Mouse (Mus musculus) lung, postnatal 0 days (tissue): ENCODE data around the gene Gadd45a.
"Not testable (repeated sequence)": the region's sequence is repeated elsewhere in the genome, so short reads cannot be mapped to it uniquely, and the experiment has no call there.

Source experiments
- CTCF ChIP-seq: IDR thresholded peaks from 2 replicates; pipeline ENCODE4 v1.5.1; 2016; ENCODE audit warnings: antibody characterized with exemption, mild to moderate bottlenecking
- EP300 ChIP-seq: IDR thresholded peaks from 2 replicates; pipeline ENCODE4 v1.6.1; 2016; ENCODE audit warnings: antibody characterized with exemption, mild to moderate bottlenecking, control low read depth

DNA sequence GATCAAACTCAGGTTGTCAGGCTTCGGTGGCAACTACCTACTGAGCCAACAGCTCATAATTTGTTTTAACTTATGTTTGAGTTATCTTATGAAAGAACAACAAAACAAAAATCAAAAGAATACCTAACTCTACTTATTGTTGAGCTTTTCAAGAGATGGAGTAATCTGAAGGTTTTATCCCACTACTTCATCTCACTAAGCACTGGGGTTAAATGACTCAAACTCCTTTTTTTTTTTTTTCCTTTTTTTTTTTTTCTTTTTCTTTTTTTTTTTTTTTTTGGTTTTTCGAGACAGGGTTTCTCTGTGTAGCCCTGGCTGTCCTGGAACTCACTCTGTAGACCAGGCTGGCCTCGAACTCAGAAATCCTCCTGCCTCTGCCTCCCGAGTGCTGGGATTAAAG is 4.3 kb downstream of the Gadd45a start:
- not testable (repeated sequence) for TF ChIP-seq CTCF, EP300
